9 mouse cellular contexts compared by ENCODE assay signal in genomic region chr13:43530129-43530831, GRCm38 (mm10). TPM values are rescaled to one million over a fixed set of nuclear protein-coding genes. Genes with fewer than 3 reads are reported as not detected.
A peak's percentile ranks its signal among the peaks of the same experiment; 100 is the strongest.
DNase-seq lines count a peak whose midpoint lies in the region; ATAC-seq and TF ChIP-seq lines count a peak whose summit lies in the region.
"Had no signal": no experiment of that assay in that cellular context is flagged by ENCODE, and none has a peak within 500 bp of the region (broad histone marks: within the 10 kb centered on the region; RNA-seq: fewer than 3 reads in every experiment).

No protein-coding gene starts in this region.

- H3K27me3 ChIP-seq in heart, embryonic 14.5 days (ENCODE audit: control insufficient read depth, insufficient read depth, low read length), result no peaks in the 10 kb centered on the region
- no peaks in the 10 kb centered on the region for H3K27me3 ChIP-seq in embryonic facial prominence, embryonic 15.5 days
- no peaks in the 10 kb centered on the region for H3K27me3 ChIP-seq in hindbrain, postnatal 0 days (ENCODE audit: insufficient read depth, low read length)
- H3K27me3 ChIP-seq in neural tube, embryonic 13.5 days, result no peaks in the 10 kb centered on the region
- H3K27me3 ChIP-seq: CH12.LX had no signal

- H3K4me3 ChIP-seq in heart, embryonic 14.5 days (ENCODE audit: control insufficient read depth in 1 of 2, insufficient read depth in 1 of 2, low read depth in 1 of 2, low read length in 2 of 2), result no peak overlapping the region
- no peak overlapping the region for H3K4me3 ChIP-seq in embryonic facial prominence, embryonic 15.5 days (replicated peaks)
- H3K4me3 ChIP-seq in hindbrain, postnatal 0 days (ENCODE audit: low read length), result no peak overlapping the region
- no peak overlapping the region for H3K4me3 ChIP-seq in neural tube, embryonic 13.5 days

- H3K27ac ChIP-seq in heart, embryonic 14.5 days (replicated peaks in 1 of 2; ENCODE audit: control insufficient read depth in 1 of 2, insufficient read depth in 1 of 2, low read depth in 2 of 2, low read length in 2 of 2), result peak overlapping the region; percentile 63 to 85
- peak overlapping the region; percentile 9 for H3K27ac ChIP-seq in embryonic facial prominence, embryonic 15.5 days (replicated peaks)
- peak overlapping the region; percentile 82 for H3K27ac ChIP-seq in hindbrain, postnatal 0 days
- H3K27ac ChIP-seq in neural tube, embryonic 13.5 days (replicated peaks), result peak overlapping the region; percentile 80

- no peaks in the 10 kb centered on the region for H3K9me3 ChIP-seq in heart, embryonic 14.5 days (ENCODE audit: control insufficient read depth, low read length)
- no peaks in the 10 kb centered on the region for H3K9me3 ChIP-seq in embryonic facial prominence, embryonic 15.5 days (replicated peaks)
- no peaks in the 10 kb centered on the region for H3K9me3 ChIP-seq in hindbrain, postnatal 0 days (ENCODE audit: low read length)
- H3K9me3 ChIP-seq in neural tube, embryonic 13.5 days, result no peaks in the 10 kb centered on the region

- intact Hi-C loops in heart, postnatal 10 days (cut with DNase I), result no loop called here

- peak overlapping the region; percentile 6 for H3K9ac ChIP-seq in heart, embryonic 14.5 days (ENCODE audit: low read length)
- no peak overlapping the region for H3K9ac ChIP-seq in embryonic facial prominence, embryonic 15.5 days
- H3K9ac ChIP-seq in hindbrain, postnatal 0 days (replicated peaks; ENCODE audit: low read length), result no peak overlapping the region
- H3K9ac ChIP-seq in neural tube, embryonic 13.5 days, result no peak overlapping the region

- peaks cover 26 to 39% of the 10 kb centered on the region in 2 experiments for H3K4me1 ChIP-seq in heart, embryonic 14.5 days (ENCODE audit: control insufficient read depth in 2 of 2, insufficient read depth in 2 of 2, low read length in 2 of 2)
- H3K4me1 ChIP-seq in embryonic facial prominence, embryonic 15.5 days, result peaks cover 24% of the 10 kb centered on the region
- H3K4me1 ChIP-seq in hindbrain, postnatal 0 days (ENCODE audit: insufficient read depth, low read length), result no peaks in the 10 kb centered on the region; the same call in none of the 2 replicates
- H3K4me1 ChIP-seq in neural tube, embryonic 13.5 days (replicated peaks), result peaks cover 35% of the 10 kb centered on the region

- no peak for DNase-seq in heart, postnatal 10 days
- no peak for DNase-seq in hindbrain, postnatal 0 days (ENCODE audit: low spot score)
- no peak for DNase-seq in kidney, postnatal 10 days
- DNase-seq in lung, postnatal 36 days, result no peak

- no peak for TF ChIP-seq CTCF in hindbrain, postnatal 0 days (IDR thresholded peaks at IDR 0.05; ENCODE audit: low read depth)

- peak overlapping the region; percentile 54 for H3K4me2 ChIP-seq in heart, embryonic 14.5 days (ENCODE audit: low read length)
- no peak overlapping the region for H3K4me2 ChIP-seq in embryonic facial prominence, embryonic 15.5 days (replicated peaks)
- H3K4me2 ChIP-seq in hindbrain, postnatal 0 days (ENCODE audit: low read depth, low read length), result peak overlapping the region; percentile 33; the same call in 1 of the 2 replicates
- H3K4me2 ChIP-seq in neural tube, embryonic 13.5 days, result 0 out of 2 replicates have a peak overlapping the region, but pooled peaks have one; percentile 43

- WGBS in heart, embryonic 14.5 days, result 24% methylated on average over 14 of the region's 14 CpGs
- 41% methylated on average over 14 of the region's 14 CpGs for WGBS in embryonic facial prominence, embryonic 15.5 days
- WGBS in hindbrain, postnatal 0 days, result 46% methylated on average over 14 of the region's 14 CpGs
- WGBS in neural tube, embryonic 13.5 days, result 60% methylated on average over 14 of the region's 14 CpGs

- H3K36me3 ChIP-seq in heart, embryonic 14.5 days (ENCODE audit: control insufficient read depth, insufficient read depth, low read length), result no peaks in the 10 kb centered on the region
- H3K36me3 ChIP-seq in embryonic facial prominence, embryonic 15.5 days, result no peaks in the 10 kb centered on the region
- H3K36me3 ChIP-seq in hindbrain, postnatal 0 days (ENCODE audit: insufficient read depth, low read length), result no peaks in the 10 kb centered on the region
- no peaks in the 10 kb centered on the region for H3K36me3 ChIP-seq in neural tube, embryonic 13.5 days

- ATAC-seq in heart, embryonic 14.5 days (ENCODE audit: insufficient number of reproducible peaks, insufficient read depth, low FRiP score, low read depth), result no peak
- no peak for ATAC-seq in embryonic facial prominence, embryonic 15.5 days (ENCODE audit: insufficient number of reproducible peaks, low FRiP score, low TSS enrichment, low read depth)
- ATAC-seq in hindbrain, postnatal 0 days, result no peak
- no peak for ATAC-seq in neural tube, embryonic 13.5 days (ENCODE audit: low read depth)
- no peak for ATAC-seq in cerebellum, adult (ENCODE audit: insufficient number of reproducible peaks, low FRiP score, low TSS enrichment)

RNA-seq across cellular contexts. Expression of gene Mcur1, which starts 29.7 kb away (rescaled TPM):
- polyA plus RNA-seq in heart, embryonic 14.5 days (2014; fragmentation: Nextera tagmentation; extraction: Ambion mirVana), result 21.4 and 23.1 TPM in 2 replicates
- total RNA-seq in heart, postnatal 10 days (2021), result 10 to 100 TPM; 43.3 to 47.3 TPM
- 14.1 and 14.4 TPM in 2 replicates for polyA plus RNA-seq in embryonic facial prominence, embryonic 15.5 days (2015; fragmentation: Nextera tagmentation; extraction: Ambion mirVana)
- total RNA-seq in hindbrain, postnatal 0 days (2014; rRNA removed), result 9.3 and 12.4 TPM in 2 replicates
- polyA plus RNA-seq in hindbrain, postnatal 0 days (2015; fragmentation: Nextera tagmentation; extraction: Ambion mirVana), result 8.0 and 8.4 TPM in 2 replicates
- polyA plus RNA-seq in neural tube, embryonic 13.5 days (2015; fragmentation: Nextera tagmentation; extraction: Ambion mirVana), result 8.2 and 9.1 TPM in 2 replicates

RNA-seq across cellular contexts. Expression of gene Ranbp9, which starts 49.2 kb away (rescaled TPM):
- 8.8 and 13.7 TPM in 2 replicates for polyA plus RNA-seq in heart, embryonic 14.5 days (2014; fragmentation: Nextera tagmentation; extraction: Ambion mirVana)
- total RNA-seq in heart, postnatal 10 days (2021), result 10 to 100 TPM; 48.9 to 49.0 TPM
- polyA plus RNA-seq in embryonic facial prominence, embryonic 15.5 days (2015; fragmentation: Nextera tagmentation; extraction: Ambion mirVana), result 8.5 and 9.2 TPM in 2 replicates
- 52.7 and 67.1 TPM in 2 replicates for total RNA-seq in hindbrain, postnatal 0 days (2014; rRNA removed)
- 9.6 and 11.0 TPM in 2 replicates for polyA plus RNA-seq in hindbrain, postnatal 0 days (2015; fragmentation: Nextera tagmentation; extraction: Ambion mirVana)
- 13.3 and 14.2 TPM in 2 replicates for polyA plus RNA-seq in neural tube, embryonic 13.5 days (2015; fragmentation: Nextera tagmentation; extraction: Ambion mirVana)

Comparison
In these comparisons a context has a peak if more than half of its experiments do, and no peak if none do; other contexts are left out.
1. H3K27ac ChIP-seq: peak in every context shown above with its lines; median percentile 82 in hindbrain, postnatal 0 days; 80 in neural tube, embryonic 13.5 days; 74 in heart, embryonic 14.5 days; 9 in embryonic facial prominence, embryonic 15.5 days.